Mouse (Mus musculus): ENCODE data around the gene Rbms2. TPM values are rescaled to one million over a fixed set of nuclear protein-coding genes. Genes with fewer than 3 reads are reported as not detected.

The Rbms2 gene
- polyA plus RNA-seq, 1 experiment from 2014 or later, result 11.7 TPM

DNA sequence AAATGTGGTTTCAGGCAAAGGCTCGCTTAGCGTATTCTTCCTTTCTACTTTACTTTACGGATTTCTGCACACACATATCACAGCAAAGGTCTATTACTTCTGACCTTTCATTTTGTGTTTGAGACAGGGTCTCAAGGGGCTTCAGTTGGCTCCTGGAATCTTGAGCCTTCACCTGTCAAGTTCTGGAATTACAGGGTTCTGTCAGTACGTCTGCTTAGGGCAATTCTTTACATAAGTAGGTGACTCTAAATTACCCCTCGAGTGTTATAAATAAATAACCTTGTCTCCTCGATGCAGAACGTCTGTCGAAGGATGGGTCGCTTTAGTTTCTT lies 97.7 kb downstream of the Rbms2 start:
- no peak for TF ChIP-seq CTCF (IDR thresholded peaks at IDR 0.05; ENCODE audit: low read depth)
- peak overlapping the region; percentile 95 for H3K4me3 ChIP-seq (ENCODE audit: low read depth, low read length)
- H3K9ac ChIP-seq (ENCODE audit: low read depth, low read length), result peak overlapping the region; percentile 71
- peaks cover 4% of the 10 kb centered on the region; the same call in 1 of the 2 replicates for H3K4me1 ChIP-seq (replicated peaks; ENCODE audit: control insufficient read depth, insufficient read depth, low read length)
- WGBS, result 5% methylated on average over 9 of the region's 9 CpGs
- peak overlapping the region; percentile 71 for H3K4me2 ChIP-seq (replicated peaks; ENCODE audit: low read depth)
- H3K27ac ChIP-seq (ENCODE audit: low read depth, low read length), result peak overlapping the region; percentile 80
- no peaks in the 10 kb centered on the region for H3K9me3 ChIP-seq (ENCODE audit: control insufficient read depth)
- no peaks in the 10 kb centered on the region for H3K27me3 ChIP-seq (replicated peaks; ENCODE audit: control insufficient read depth, insufficient read depth, low read length)
- H3K36me3 ChIP-seq (ENCODE audit: control insufficient read depth, insufficient read depth), result peaks cover 28% of the 10 kb centered on the region
- ATAC-seq, result no peak; the same call in 1 of the 2 replicates

DNA sequence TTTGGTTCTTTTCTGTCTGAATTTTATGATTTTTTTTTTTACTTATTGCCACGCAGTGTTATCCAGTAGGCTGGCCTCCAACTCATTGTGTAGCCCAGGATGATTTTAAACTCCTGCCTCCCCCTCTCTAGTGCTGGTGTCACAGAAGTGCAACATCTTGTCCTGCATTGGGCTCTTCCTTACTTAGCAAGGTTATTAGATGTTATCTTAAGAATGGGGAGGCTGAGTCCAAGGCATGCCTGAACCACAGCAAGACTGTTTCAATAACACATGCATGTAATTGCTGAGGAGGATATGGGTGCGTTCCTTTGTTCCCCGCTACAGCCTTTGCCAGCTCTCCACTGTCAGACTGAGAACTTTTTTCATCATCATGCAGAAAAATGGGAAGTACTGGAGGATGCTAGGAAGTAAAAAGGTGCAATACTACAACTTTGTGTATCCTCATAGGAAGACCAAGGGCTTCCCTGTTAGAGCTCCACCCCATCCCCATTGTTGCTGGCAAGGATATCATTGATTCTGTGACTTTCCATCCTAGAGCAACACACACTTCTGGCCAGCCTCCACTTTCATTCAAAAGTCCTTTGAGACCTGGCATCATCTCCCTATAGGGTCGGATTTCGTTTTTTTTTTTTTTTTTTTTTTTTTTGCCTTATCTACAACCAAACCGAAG lies 98.2 kb downstream of the Rbms2 start:
- ATAC-seq, result no peak
- Histone ChIP-seq H3K4me1 (replicated peaks; ENCODE audit: control insufficient read depth, insufficient read depth, low read length) (peaks cover 4% of the 10 kb centered on the region; the same call in 1 of the 2 replicates), H3K4me2 (replicated peaks; ENCODE audit: low read depth) (peak overlapping the region; percentile 71), H3K4me3 (ENCODE audit: low read depth, low read length) (peak overlapping the region; percentile 95), H3K36me3 (ENCODE audit: control insufficient read depth, insufficient read depth) (peaks cover 30% of the 10 kb centered on the region), H3K27ac (ENCODE audit: low read depth, low read length) (peak overlapping the region; percentile 80; the same call in 1 of the 2 replicates), H3K9me3 (ENCODE audit: control insufficient read depth) (no peaks in the 10 kb centered on the region), H3K9ac (ENCODE audit: low read depth, low read length) (peak overlapping the region; percentile 71), H3K27me3 (replicated peaks; ENCODE audit: control insufficient read depth, insufficient read depth, low read length) (no peaks in the 10 kb centered on the region)
- TF ChIP-seq CTCF (IDR thresholded peaks at IDR 0.05; ENCODE audit: low read depth), result no peak
- WGBS, result 38% methylated on average over 6 of the region's 6 CpGs

MicroRNAs within 50 kb of the gene (microRNA counts, 519-probe panel; counts per million panel counts)
- not detected for microRNA mmu-miR-677

Small RNA genes within 50 kb of the gene (microRNA-seq; reads per million reads assigned to microRNA genes)
- 12.5 reads per million, percentile 23 among the genes with 10 or more reads in this experiment for gene Mir677

Other genes starting within 250 kb of the Rbms2 start
- gene Hsd17b6, start 172.7 kb downstream of the Rbms2 start, polyA plus RNA-seq (2015; fragmentation: Nextera tagmentation; extraction: Ambion mirVana), result 0.74 and 0.86 TPM in 2 replicates
- gene Prim1, start 165.1 kb downstream of the Rbms2 start, polyA plus RNA-seq (2015; fragmentation: Nextera tagmentation; extraction: Ambion mirVana), result 18.7 and 22.1 TPM in 2 replicates
- gene Naca, start 144.7 kb downstream of the Rbms2 start, polyA plus RNA-seq (2015; fragmentation: Nextera tagmentation; extraction: Ambion mirVana), result 511 and 531 TPM in 2 replicates
- 264 and 269 TPM in 2 replicates for gene Ptges3, start 121.3 kb downstream of the Rbms2 start, polyA plus RNA-seq (2015; fragmentation: Nextera tagmentation; extraction: Ambion mirVana)
- gene Atp5b, start 97.0 kb downstream of the Rbms2 start, polyA plus RNA-seq (2015; fragmentation: Nextera tagmentation; extraction: Ambion mirVana), result 2,460 and 2,644 TPM in 2 replicates
- gene Baz2a, start 88.7 kb downstream of the Rbms2 start, polyA plus RNA-seq (2015; fragmentation: Nextera tagmentation; extraction: Ambion mirVana), result 8.1 and 8.6 TPM in 2 replicates
- 0.37 and 0.42 TPM in 2 replicates for gene Gls2, start 14.2 kb upstream of the Rbms2 start, polyA plus RNA-seq (2015; fragmentation: Nextera tagmentation; extraction: Ambion mirVana)
- gene Spryd4, start 31.5 kb upstream of the Rbms2 start, polyA plus RNA-seq (2015; fragmentation: Nextera tagmentation; extraction: Ambion mirVana), result 22.9 and 23.2 TPM in 2 replicates
- not detected in 2 replicates for gene Mip, start 45.5 kb upstream of the Rbms2 start, polyA plus RNA-seq (2015; fragmentation: Nextera tagmentation; extraction: Ambion mirVana)
- gene Timeless, start 51.8 kb upstream of the Rbms2 start, polyA plus RNA-seq (2015; fragmentation: Nextera tagmentation; extraction: Ambion mirVana), result 8.6 and 10.6 TPM in 2 replicates
- gene Apon, start 73.8 kb upstream of the Rbms2 start, polyA plus RNA-seq (2015; fragmentation: Nextera tagmentation; extraction: Ambion mirVana), result not detected in 2 replicates
- gene Apof, start 88.4 kb upstream of the Rbms2 start, polyA plus RNA-seq (2015; fragmentation: Nextera tagmentation; extraction: Ambion mirVana), result 0.12 TPM in 2 replicates
- 23.2 and 26.7 TPM in 2 replicates for gene Stat2, start 90.3 kb upstream of the Rbms2 start, polyA plus RNA-seq (2015; fragmentation: Nextera tagmentation; extraction: Ambion mirVana)
- gene Il23a, start 118.5 kb upstream of the Rbms2 start, polyA plus RNA-seq (2015; fragmentation: Nextera tagmentation; extraction: Ambion mirVana), result 0.22 and 0.46 TPM in 2 replicates
- 11.5 and 14.0 TPM in 2 replicates for gene Pan2, start 123.0 kb upstream of the Rbms2 start, polyA plus RNA-seq (2015; fragmentation: Nextera tagmentation; extraction: Ambion mirVana)
- 254 and 273 TPM in 2 replicates for gene Cnpy2, start 142.2 kb upstream of the Rbms2 start, polyA plus RNA-seq (2015; fragmentation: Nextera tagmentation; extraction: Ambion mirVana)
- gene Cs, start 157.4 kb upstream of the Rbms2 start, polyA plus RNA-seq (2015; fragmentation: Nextera tagmentation; extraction: Ambion mirVana), result 248 and 266 TPM in 2 replicates
- gene Coq10a, start 188.7 kb upstream of the Rbms2 start, polyA plus RNA-seq (2015; fragmentation: Nextera tagmentation; extraction: Ambion mirVana), result 21.1 and 22.3 TPM in 2 replicates
- 4.0 and 4.9 TPM in 2 replicates for gene Ankrd52, start 196.8 kb upstream of the Rbms2 start, polyA plus RNA-seq (2015; fragmentation: Nextera tagmentation; extraction: Ambion mirVana)
- gene Slc39a5, start 220.9 kb upstream of the Rbms2 start, polyA plus RNA-seq (2015; fragmentation: Nextera tagmentation; extraction: Ambion mirVana), result 109 and 114 TPM in 2 replicates
- 79.2 and 82.5 TPM in 2 replicates for gene Nabp2, start 231.2 kb upstream of the Rbms2 start, polyA plus RNA-seq (2015; fragmentation: Nextera tagmentation; extraction: Ambion mirVana)
- 29.1 and 33.1 TPM in 2 replicates for gene Rnf41, start 231.4 kb upstream of the Rbms2 start, polyA plus RNA-seq (2015; fragmentation: Nextera tagmentation; extraction: Ambion mirVana)